Mouse (Mus musculus) forebrain, embryonic 13.5 days (tissue): ENCODE measurements around the gene Stat1. TPM values are rescaled to one million over a fixed set of nuclear protein-coding genes. Genes with fewer than 3 reads are reported as not detected.

Experiments
- ATAC-seq: fragments of 200-750 bp; cut with Nextera tagmentation; 2 replicates; pipeline ENCODE4 v1.8.0; 2017
- H3K27ac ChIP-seq: fragments of 300-500 bp; sonication (generic); 2 replicates; pipeline ENCODE4 v1.5.1; 2015; ENCODE audit warnings: inconsistent platforms, mild to moderate bottlenecking, moderate library complexity
- H3K27me3 ChIP-seq: fragments of 300-500 bp; sonication (generic); 2 replicates; pipeline ENCODE4 v1.6.1; 2015; ENCODE audit warnings: mild to moderate bottlenecking, inconsistent platforms
- H3K36me3 ChIP-seq: fragments of 300-500 bp; sonication (generic); 2 replicates; pipeline ENCODE4 v1.6.1; 2015; ENCODE audit warnings: mild to moderate bottlenecking, inconsistent platforms; ENCODE audit not compliant: poor library complexity, severe bottlenecking
- H3K4me1 ChIP-seq: fragments of 300-500 bp; sonication (generic); 2 replicates; pipeline ENCODE4 v1.6.1; 2015; ENCODE audit warnings: inconsistent platforms
- H3K4me2 ChIP-seq: fragments of 300-500 bp; sonication (generic); 2 replicates; pipeline ENCODE4 v1.6.1; 2015; ENCODE audit warnings: inconsistent platforms, mild to moderate bottlenecking, moderate library complexity
- H3K4me3 ChIP-seq: fragments of 300-500 bp; sonication (generic); 2 replicates; pipeline ENCODE4 v1.5.1; 2015; ENCODE audit warnings: mild to moderate bottlenecking, inconsistent platforms
- H3K9ac ChIP-seq: fragments of 300-500 bp; sonication (generic); 2 replicates; pipeline ENCODE4 v1.6.1; 2015; ENCODE audit warnings: mild to moderate bottlenecking, inconsistent platforms
- H3K9me3 ChIP-seq: fragments of 300-500 bp; sonication (generic); replicated peaks from 2 replicates; pipeline ENCODE4 v1.6.1; 2016; ENCODE audit warnings: inconsistent platforms
- WGBS: fragments of 180-500 bp; shearing (Covaris S2); methylation state at CpG from one replicate; pipeline ENCODE4 v1.1.7; 2015; 5-methylcytosine and 5-hydroxymethylcytosine counted together
- polyA plus RNA-seq: library from polyadenylated mRNA; unstranded; fragments of >200 nt; fragmentation: Nextera tagmentation; extraction: Ambion mirVana; gene quantifications from 2 replicates; pipeline ENCODE4 v1.2.1, GENCODE M21; 2015

The Stat1 gene
- polyA plus RNA-seq, 1 experiment from 2014 or later, result 14.0 TPM

DNA sequence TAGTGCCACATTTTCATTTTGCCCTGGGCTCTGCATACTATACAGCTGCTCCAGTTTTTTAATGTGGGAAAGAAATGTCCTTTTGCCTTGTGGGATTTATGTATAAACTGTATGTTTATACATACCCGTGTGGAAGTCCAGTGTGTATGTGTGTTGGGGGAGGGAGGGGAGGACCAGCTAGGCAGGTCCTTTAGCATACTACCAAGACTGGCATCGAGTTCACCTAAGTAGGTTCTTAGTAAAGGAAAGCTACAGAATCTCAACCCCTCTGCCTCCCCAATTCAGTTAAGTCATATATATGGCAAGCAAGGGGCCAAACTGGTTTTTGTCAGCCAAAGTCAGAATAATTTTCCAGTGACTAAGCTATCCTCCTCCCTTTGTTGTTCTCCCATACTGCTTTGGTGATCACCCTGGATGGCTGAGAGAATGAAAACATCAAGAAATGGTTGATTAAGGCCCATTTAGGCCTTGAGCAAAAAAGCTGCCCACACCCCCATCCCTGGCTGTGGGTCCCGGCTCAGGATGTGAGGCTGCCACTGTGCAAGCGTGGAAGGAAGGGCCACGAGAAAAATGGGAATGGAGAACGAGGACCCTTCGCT, 6.1 kb upstream of the Stat1 start:
- no peaks in the 10 kb centered on the region for H3K9me3 ChIP-seq
- H3K4me1 ChIP-seq, result peaks cover 4% of the 10 kb centered on the region
- H3K27ac ChIP-seq, result peak overlapping the region; percentile 63
- H3K27me3 ChIP-seq, result no peaks in the 10 kb centered on the region
- H3K9ac ChIP-seq, result peak overlapping the region; percentile 58
- H3K4me3 ChIP-seq, result peak overlapping the region; percentile 30
- peak overlapping the region; percentile 61 for H3K4me2 ChIP-seq
- 21% methylated on average over 7 of the region's 7 CpGs for WGBS
- ATAC-seq, result peak; percentile 31
- no peaks in the 10 kb centered on the region for H3K36me3 ChIP-seq

DNA sequence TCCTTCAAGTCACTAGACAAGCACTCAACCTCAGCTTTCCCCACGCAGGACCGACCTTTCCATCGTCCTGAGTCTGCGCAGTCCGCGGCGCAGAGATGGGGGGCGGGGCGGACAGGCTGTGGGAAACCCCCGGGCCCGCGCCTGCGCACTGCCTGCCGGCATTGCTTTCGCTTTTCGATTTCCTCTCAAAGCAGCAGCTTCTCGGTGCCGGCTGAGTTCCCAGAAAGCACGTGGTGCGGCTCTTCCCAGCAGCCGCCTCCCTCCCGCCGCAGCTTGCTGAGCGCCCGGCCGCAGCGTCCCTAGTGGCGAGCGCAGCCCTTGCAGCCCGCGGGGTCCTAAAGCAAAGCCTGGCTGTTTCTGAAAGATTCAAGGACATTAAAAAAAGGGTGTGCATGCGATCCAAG, 5.6 kb upstream of the Stat1 start:
- ATAC-seq, result peak; percentile 97
- H3K27me3 ChIP-seq, result no peaks in the 10 kb centered on the region
- H3K4me2 ChIP-seq, result peak overlapping the region; percentile 61
- WGBS, result under 1% methylated on average over 32 of the region's 32 CpGs
- H3K9me3 ChIP-seq, result no peaks in the 10 kb centered on the region
- H3K4me3 ChIP-seq, result peak overlapping the region; percentile 30
- H3K36me3 ChIP-seq, result no peaks in the 10 kb centered on the region
- H3K9ac ChIP-seq, result peak overlapping the region; percentile 58
- H3K4me1 ChIP-seq, result peaks cover 4% of the 10 kb centered on the region
- peak overlapping the region; percentile 63 for H3K27ac ChIP-seq

DNA sequence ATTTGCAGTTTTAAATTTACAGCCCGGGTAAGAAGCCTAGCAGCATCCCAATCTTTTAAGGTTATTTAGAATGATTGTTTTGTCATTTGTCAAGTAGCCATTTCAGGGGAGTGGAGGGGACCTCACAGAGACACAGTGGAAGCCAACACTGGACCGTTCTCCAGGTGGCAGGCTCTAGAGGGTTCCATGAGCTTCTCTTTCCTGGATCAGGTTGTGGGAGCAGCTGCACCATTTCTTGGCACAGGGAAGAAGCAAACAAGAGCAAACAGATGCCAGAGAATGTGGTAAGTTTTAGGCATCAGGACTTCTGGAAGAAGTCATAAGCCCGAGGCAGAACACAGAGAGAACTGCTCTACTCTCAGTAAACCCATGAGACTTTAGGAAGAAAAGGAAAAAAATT, 2.8 kb upstream of the Stat1 start:
- Histone ChIP-seq H3K4me3 (no peak overlapping the region), H3K27ac (no peak overlapping the region), H3K4me1 (peaks cover 14% of the 10 kb centered on the region), H3K9me3 (no peaks in the 10 kb centered on the region), H3K27me3 (no peaks in the 10 kb centered on the region), H3K9ac (no peak overlapping the region), H3K4me2 (no peak overlapping the region), H3K36me3 (no peaks in the 10 kb centered on the region)
- 77% methylated on average over 3 of the region's 3 CpGs for WGBS
- ATAC-seq, result no peak

DNA sequence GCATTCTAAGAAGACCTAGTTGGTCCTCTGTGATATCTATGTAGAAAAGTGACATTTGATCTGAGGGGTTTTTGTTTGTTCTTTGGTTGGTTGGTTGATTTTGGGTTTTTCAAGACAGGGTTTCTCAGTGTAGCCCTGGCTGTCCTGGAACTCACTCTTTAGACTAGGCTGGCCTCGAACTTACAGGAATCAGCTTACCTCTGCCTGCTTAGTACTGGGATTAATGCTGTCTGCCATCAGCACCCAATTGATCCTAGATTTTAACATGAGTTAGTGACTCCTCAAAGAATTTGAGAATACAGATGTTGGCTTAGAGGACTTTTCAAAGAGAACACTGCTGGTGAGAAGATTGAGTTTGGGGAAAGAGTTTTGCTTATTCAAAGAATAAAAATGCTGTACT, 1.5 kb upstream of the Stat1 start:
- no peak overlapping the region for H3K4me2 ChIP-seq
- no peak overlapping the region for H3K4me3 ChIP-seq
- no peak for ATAC-seq
- peaks cover 14% of the 10 kb centered on the region for H3K4me1 ChIP-seq
- H3K9me3 ChIP-seq, result no peaks in the 10 kb centered on the region
- H3K36me3 ChIP-seq, result no peaks in the 10 kb centered on the region
- H3K27ac ChIP-seq, result no peak overlapping the region
- no peak overlapping the region for H3K9ac ChIP-seq
- no peaks in the 10 kb centered on the region for H3K27me3 ChIP-seq
- 92% methylated on average over 1 of the region's 1 CpGs for WGBS

DNA sequence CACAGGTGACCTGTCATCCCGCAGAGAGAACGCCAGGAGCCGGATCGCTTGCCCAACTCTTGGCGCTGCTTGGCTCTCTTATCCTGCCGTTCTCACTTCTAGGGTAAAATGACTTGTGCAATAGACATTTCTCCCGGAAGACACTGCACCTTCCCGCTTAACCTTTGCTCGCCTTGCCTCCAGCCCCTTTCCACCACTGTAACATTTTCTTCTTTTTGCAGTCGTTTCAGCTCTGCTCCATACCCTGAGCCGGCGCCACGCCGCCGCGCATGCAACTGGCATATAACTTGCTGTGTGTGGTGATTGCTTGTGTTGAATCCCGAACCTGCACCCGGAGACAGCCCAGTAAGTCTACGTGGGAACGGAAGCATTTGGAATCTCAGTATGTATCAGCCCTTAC, 451 bp downstream of the Stat1 start:
- WGBS, result 1% methylated on average over 20 of the region's 20 CpGs
- H3K36me3 ChIP-seq, result no peaks in the 10 kb centered on the region; the same call in 1 of the 2 replicates
- H3K27ac ChIP-seq, result no peak overlapping the region

DNA sequence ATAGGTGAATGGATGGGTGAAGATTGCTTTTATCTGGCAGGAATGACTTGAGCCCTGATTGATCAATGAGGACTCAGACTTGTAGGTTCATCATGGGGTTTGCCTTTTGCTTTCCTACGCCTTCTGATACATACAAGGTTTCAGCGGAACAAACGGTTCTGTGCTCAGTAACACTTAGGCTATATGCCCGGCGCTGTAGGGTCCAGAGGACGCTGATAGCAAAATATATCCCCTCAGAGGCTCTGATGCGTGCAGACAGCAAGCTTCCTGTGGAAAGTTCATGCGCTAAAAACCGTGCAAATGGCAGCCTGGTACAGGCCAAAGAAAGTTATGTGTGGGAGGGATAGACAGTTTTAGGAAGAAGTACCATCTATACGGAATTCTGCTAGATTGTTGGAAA, 951 bp downstream of the Stat1 start:
- H3K36me3 ChIP-seq, result no peaks in the 10 kb centered on the region; the same call in 1 of the 2 replicates
- no peak for ATAC-seq
- no peaks in the 10 kb centered on the region for H3K9me3 ChIP-seq
- peaks cover 10% of the 10 kb centered on the region for H3K4me1 ChIP-seq
- H3K9ac ChIP-seq, result peak overlapping the region; percentile 77; the same call in 1 of the 2 replicates
- H3K4me2 ChIP-seq, result peak overlapping the region; percentile 77
- no peak overlapping the region for H3K27ac ChIP-seq
- WGBS, result 35% methylated on average over 10 of the region's 10 CpGs
- peak overlapping the region; percentile 84 for H3K4me3 ChIP-seq
- H3K27me3 ChIP-seq, result no peaks in the 10 kb centered on the region

More for the DNA sequence above, 451 bp downstream of the Stat1 start:
- Histone ChIP-seq H3K9ac (peak overlapping the region; percentile 77), H3K4me1 (peaks cover 10% of the 10 kb centered on the region), H3K27me3 (no peaks in the 10 kb centered on the region), H3K9me3 (no peaks in the 10 kb centered on the region), H3K4me2 (peak overlapping the region; percentile 77), H3K4me3 (peak overlapping the region; percentile 84)
- ATAC-seq, result peak; percentile 39

DNA sequence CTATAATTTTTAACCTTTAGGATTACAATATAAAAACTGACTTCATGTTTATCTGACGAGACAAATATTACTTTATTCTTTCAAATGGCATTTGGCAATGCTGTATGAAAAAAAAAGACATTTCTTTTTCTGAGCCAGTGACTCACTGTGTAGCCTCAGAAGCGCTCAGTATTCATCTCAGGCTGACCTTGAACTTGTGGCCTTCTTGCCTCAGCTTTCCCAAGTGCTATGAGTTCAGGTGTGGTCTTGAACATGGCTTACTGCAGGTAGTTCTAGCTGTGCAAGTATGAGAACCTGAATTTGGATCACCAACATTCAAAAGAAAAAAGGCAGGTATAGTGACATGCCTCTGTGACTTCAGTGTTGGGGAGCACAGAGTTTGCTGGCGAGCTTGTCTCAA, 1.8 kb downstream of the Stat1 start:
- no peak overlapping the region for H3K4me2 ChIP-seq
- WGBS, result 87% methylated on average over 3 of the region's 3 CpGs
- H3K4me3 ChIP-seq, result no peak overlapping the region

DNA sequence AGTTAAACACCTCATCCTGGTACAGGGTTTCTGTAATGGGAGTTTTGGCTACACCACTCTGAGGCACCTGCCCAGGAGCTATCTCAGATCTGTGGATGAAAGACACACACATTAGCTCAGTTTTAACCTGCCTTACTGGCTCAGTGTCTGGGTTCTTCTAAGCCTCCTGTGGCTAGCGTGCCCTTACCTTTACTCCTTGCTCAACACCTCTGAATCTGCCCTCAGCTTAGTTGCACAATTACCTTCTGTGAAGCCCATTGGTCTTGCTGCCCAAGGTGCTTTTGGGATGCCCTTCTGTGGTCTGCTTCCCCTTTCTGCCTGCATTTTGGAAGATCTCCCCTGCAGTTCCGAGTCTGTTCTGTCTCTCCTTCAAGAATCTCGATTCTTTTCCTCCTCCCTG, 5.6 kb downstream of the Stat1 start:
- peaks cover 11% of the 10 kb centered on the region for H3K4me1 ChIP-seq

More for the DNA sequence above, 1.8 kb downstream of the Stat1 start:
- Histone ChIP-seq H3K9ac (no peak overlapping the region), H3K27ac (no peak overlapping the region), H3K4me1 (peaks cover 10% of the 10 kb centered on the region), H3K9me3 (no peaks in the 10 kb centered on the region), H3K27me3 (no peaks in the 10 kb centered on the region), H3K36me3 (no peaks in the 10 kb centered on the region; the same call in 1 of the 2 replicates)
- ATAC-seq, result no peak

DNA sequence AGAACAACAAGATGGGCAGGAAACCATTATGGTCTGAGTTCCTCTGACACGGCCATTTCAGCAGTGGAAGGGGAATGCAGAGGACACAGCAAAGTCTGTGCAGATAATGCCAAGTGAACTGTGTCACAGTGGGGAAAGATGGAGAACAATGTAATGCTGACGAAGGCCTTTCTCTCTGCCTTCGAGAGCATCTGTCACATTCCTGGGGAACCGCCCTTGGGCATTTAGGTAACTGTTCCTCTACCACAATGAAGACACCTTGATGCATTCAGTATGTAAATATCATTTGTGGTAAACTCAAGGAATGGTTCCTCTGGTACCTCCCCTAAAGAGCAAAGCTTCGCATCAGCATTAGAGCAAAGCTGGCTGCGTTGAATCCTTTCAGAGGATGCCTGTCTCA, 8.1 kb downstream of the Stat1 start:
- 92% methylated on average over 6 of the region's 6 CpGs for WGBS
- H3K4me1 ChIP-seq, result 0 out of 2 replicates have a peak, but pooled peaks cover 2% of the 10 kb centered on the region
- H3K9ac ChIP-seq, result no peak overlapping the region
- peaks cover 11% of the 10 kb centered on the region for H3K36me3 ChIP-seq
- H3K9me3 ChIP-seq, result no peaks in the 10 kb centered on the region
- H3K27ac ChIP-seq, result no peak overlapping the region
- no peaks in the 10 kb centered on the region for H3K27me3 ChIP-seq
- no peak for ATAC-seq
- H3K4me3 ChIP-seq, result no peak overlapping the region
- H3K4me2 ChIP-seq, result no peak overlapping the region

More for the DNA sequence above, 5.6 kb downstream of the Stat1 start:
- Histone ChIP-seq H3K9me3 (no peaks in the 10 kb centered on the region), H3K4me2 (no peak overlapping the region), H3K36me3 (peaks cover 11% of the 10 kb centered on the region), H3K9ac (no peak overlapping the region), H3K4me3 (no peak overlapping the region), H3K27ac (no peak overlapping the region), H3K27me3 (no peaks in the 10 kb centered on the region)
- ATAC-seq, result no peak
- 72% methylated on average over 3 of the region's 3 CpGs for WGBS

DNA sequence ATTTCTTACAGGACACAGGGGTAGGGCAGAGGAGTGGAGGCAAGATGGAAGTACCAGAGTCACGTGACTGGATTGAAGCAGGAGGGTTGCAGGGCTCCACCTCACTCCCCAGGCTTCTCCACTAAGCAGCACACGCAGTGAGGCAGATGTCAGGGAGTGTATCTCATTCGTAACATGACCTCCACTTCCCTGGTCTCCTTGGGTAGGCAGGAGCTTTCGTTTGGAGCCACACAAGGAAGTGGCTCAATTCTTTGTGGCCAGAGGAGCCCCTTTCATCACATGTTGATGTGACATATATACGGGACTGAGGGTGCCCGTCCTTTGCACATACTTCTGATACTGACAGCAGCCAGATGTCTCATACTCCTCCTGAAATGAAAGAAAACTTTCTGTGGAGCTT, 10.6 kb downstream of the Stat1 start:
- no peak overlapping the region for H3K4me3 ChIP-seq
- no peaks in the 10 kb centered on the region for H3K27me3 ChIP-seq
- no peak for ATAC-seq
- WGBS, result 73% methylated on average over 6 of the region's 6 CpGs
- no peak overlapping the region for H3K4me2 ChIP-seq
- no peaks in the 10 kb centered on the region for H3K9me3 ChIP-seq
- no peak overlapping the region for H3K9ac ChIP-seq
- 0 out of 2 replicates have a peak, but pooled peaks cover 2% of the 10 kb centered on the region for H3K4me1 ChIP-seq
- no peak overlapping the region for H3K27ac ChIP-seq
- peaks cover 17% of the 10 kb centered on the region for H3K36me3 ChIP-seq

DNA sequence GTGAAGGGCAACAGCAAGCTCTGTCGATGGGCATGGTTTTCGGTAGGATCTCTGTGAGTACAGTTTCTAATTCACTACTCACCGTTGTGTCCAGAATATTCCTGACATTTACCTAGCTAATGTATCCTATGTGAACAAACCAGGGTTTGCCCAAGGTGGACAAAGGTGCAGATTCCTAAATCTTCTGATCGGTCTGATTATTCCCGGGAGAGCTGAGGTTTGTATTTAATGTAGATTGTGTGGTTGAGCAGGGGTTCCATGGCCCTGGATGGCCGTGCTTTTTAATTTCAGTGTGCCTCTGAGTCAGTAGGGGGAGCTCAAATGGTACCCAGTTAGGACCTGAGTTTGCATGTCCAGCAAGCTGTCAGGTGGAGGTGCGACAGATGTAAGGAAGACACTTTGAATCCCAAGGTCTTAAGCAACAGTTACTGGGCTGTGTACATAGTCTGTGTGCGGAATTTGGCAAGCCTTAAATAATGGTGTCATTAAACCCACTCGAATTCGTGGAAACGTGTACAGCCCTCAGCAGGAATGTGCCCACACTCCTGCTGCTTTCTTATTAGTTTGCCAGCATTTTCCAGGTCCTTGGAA, 12.6 kb downstream of the Stat1 start:
- H3K4me2 ChIP-seq, result no peak overlapping the region
- H3K27me3 ChIP-seq, result no peaks in the 10 kb centered on the region
- no peak for ATAC-seq
- no peak overlapping the region for H3K9ac ChIP-seq
- H3K9me3 ChIP-seq, result no peaks in the 10 kb centered on the region
- WGBS, result 85% methylated on average over 11 of the region's 11 CpGs
- no peak overlapping the region for H3K4me3 ChIP-seq
- peaks cover 12% of the 10 kb centered on the region for H3K36me3 ChIP-seq
- no peak overlapping the region for H3K27ac ChIP-seq
- H3K4me1 ChIP-seq, result 0 out of 2 replicates have a peak, but pooled peaks cover 2% of the 10 kb centered on the region

DNA sequence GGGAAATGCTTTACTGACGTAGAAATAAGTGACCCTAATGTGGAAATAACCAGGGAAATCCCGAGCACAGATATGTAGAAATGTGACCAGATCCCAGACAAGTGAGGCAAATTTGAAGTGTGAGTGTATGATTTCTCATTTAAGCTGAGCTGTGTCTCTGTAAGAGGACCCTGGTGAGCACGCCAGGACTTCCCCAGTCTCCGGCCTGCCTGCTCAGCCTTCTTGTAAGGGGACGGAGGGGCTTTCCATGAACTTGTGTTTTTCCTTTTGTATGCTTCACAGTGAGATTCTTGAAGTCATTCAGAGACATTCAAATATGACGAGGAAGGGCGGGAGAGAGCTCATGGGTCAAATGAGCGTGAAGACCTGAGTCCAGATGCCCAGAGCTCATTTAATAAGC, 14.0 kb downstream of the Stat1 start:
- no peak overlapping the region for H3K9ac ChIP-seq

More for the DNA sequence above, 14.0 kb downstream of the Stat1 start:
- Histone ChIP-seq H3K27ac (no peak overlapping the region), H3K4me1 (0 out of 2 replicates have a peak, but pooled peaks cover 2% of the 10 kb centered on the region), H3K4me2 (no peak overlapping the region), H3K9me3 (no peaks in the 10 kb centered on the region), H3K27me3 (no peaks in the 10 kb centered on the region), H3K36me3 (peaks cover 13% of the 10 kb centered on the region; the same call in 1 of the 2 replicates), H3K4me3 (no peak overlapping the region)
- no peak for ATAC-seq
- WGBS, result 84% methylated on average over 8 of the region's 8 CpGs
